Mouse (Mus musculus) spleen, adult 2 months (tissue): ENCODE results near the gene Zfp184.

Source experiments
- CTCF ChIP-seq: fragments of 200-500 bp; IDR thresholded peaks from 2 replicates; pipeline ENCODE4 v1.5.1; 2011; ENCODE audit warnings: mild to moderate bottlenecking, inconsistent platforms; ENCODE audit not compliant: insufficient read depth, insufficient read length, insufficient replicate concordance; ENCODE audit errors: extremely low read depth
- POLR2A ChIP-seq: fragments of 200-500 bp; IDR thresholded peaks from 2 replicates; pipeline ENCODE4 v1.6.1; 2011; ENCODE audit warnings: low read depth, low read length, inconsistent platforms

DNA sequence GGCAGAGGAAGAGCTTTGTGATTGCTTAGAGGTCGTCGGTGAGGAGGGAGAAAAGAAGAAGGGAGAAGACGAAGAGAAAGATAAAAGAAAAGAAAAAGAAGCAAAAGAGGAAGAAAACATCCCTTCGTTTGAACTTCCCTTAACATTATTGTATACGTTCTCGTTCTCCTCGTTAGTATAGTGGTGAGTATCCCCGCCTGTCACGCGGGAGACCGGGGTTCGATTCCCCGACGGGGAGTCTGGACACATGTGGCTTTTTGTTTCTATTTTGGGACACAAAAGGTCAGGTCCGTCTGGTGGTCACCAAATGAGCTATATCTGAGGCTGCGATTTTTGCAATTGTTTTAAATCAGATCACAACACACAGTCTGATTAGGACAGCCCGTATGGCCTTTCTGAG is 33.7 kb upstream of the Zfp184 start:
- no peak for TF ChIP-seq CTCF
- TF ChIP-seq POLR2A, result no peak
